28 mouse cellular contexts compared by ENCODE assay signal in the genomic region with DNA sequence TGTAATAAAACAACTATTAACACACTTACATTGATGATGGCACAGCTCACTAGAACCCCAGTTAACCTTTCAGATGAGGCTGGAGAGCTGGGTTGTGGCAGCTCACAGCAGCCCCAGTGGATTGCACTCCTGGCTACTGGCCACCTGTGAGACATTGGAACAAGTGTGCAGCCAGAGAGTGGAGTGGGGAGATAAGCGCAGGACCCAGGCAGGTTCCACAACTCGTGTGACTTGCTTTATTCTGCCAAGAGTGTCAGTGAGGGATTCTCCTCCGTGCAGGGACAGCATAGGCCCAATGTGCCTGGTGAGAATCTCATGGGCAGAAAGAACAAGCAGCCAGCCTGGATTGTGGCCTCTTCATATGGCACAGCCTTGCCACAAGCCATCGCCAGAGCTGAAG.
DNase-seq lines count a peak whose midpoint lies in the region; ATAC-seq lines count a peak whose summit lies in the region.
"Had no signal": no experiment of that assay in that cellular context is flagged by ENCODE, and none has a peak within 500 bp of the region (broad histone marks: within the 10 kb centered on the region; RNA-seq: fewer than 3 reads in every experiment).

No protein-coding gene starts in this region.

- no peak overlapping the region for H3K4me2 ChIP-seq in heart, embryonic 12.5 days
- H3K4me2 ChIP-seq: embryonic facial prominence, embryonic 13.5 days; forebrain, embryonic 12.5 days; forebrain, embryonic 15.5 days; hindbrain, embryonic 13.5 days; intestine, embryonic 15.5 days; kidney, embryonic 15.5 days had no signal

- 81% methylated on average over 4 of the region's 4 CpGs for WGBS in heart, embryonic 12.5 days

- intact Hi-C loops in heart, postnatal 10 days (cut with DNase I) = loop anchor here (2.0 to 5.0 kb wide), 3 partner anchors 99 to 235 kb away; partner anchors contain the start of gene Elfn1

- no peak overlapping the region for H3K27ac ChIP-seq in heart, embryonic 12.5 days (ENCODE audit: poor library complexity, severe bottlenecking)
- H3K27ac ChIP-seq: embryonic facial prominence, embryonic 10.5 days; embryonic facial prominence, embryonic 13.5 days; forebrain, embryonic 12.5 days; forebrain, embryonic 15.5 days; hindbrain, embryonic 10.5 days; hindbrain, embryonic 13.5 days; intestine, embryonic 15.5 days; kidney, embryonic 15.5 days had no signal

- H3K9ac ChIP-seq in heart, embryonic 12.5 days = no peak overlapping the region
- H3K9ac ChIP-seq: embryonic facial prominence, embryonic 13.5 days; forebrain, embryonic 12.5 days; forebrain, embryonic 15.5 days; hindbrain, embryonic 13.5 days; intestine, embryonic 15.5 days; kidney, embryonic 15.5 days had no signal

- H3K4me1 ChIP-seq in heart, embryonic 12.5 days (replicated peaks) = peaks cover 4% of the 10 kb centered on the region
- H3K4me1 ChIP-seq: embryonic facial prominence, embryonic 13.5 days; forebrain, embryonic 12.5 days; intestine, embryonic 15.5 days; kidney, embryonic 15.5 days had no signal

- peak; percentile 72 to 79 for DNase-seq in heart, adult 18-20 months
- peak; percentile 16 for DNase-seq in lung, postnatal 36 days
- DNase-seq in lung, postnatal 14 days = no peak
- peak; percentile 61 to 71 for DNase-seq in heart, postnatal 10 days
- peak; percentile 59 for DNase-seq in heart, postnatal 4 days
- DNase-seq in cerebellum, adult 11 months = no peak
- DNase-seq in right cerebral cortex, postnatal 10 days (ENCODE audit: low spot score in 2 of 2) = no peak
- DNase-seq: adrenal gland, postnatal 10 days; B cell, adult 2 months; cerebellum, adult 2 months; cerebellum, postnatal 14 days; embryo, embryonic 11 days; gastrocnemius, postnatal 25 days; kidney, adult 11 months; kidney, adult 8-10 months had no signal

- H3K27me3 ChIP-seq in heart, embryonic 12.5 days (replicated peaks) = no peaks in the 10 kb centered on the region
- H3K27me3 ChIP-seq: CH12.LX; embryonic facial prominence, embryonic 13.5 days; forebrain, embryonic 12.5 days; forebrain, embryonic 15.5 days; hindbrain, embryonic 13.5 days; intestine, embryonic 15.5 days; kidney, embryonic 15.5 days; Patski had no signal

- no peak overlapping the region for H3K4me3 ChIP-seq in heart, embryonic 12.5 days
- H3K4me3 ChIP-seq: embryonic facial prominence, embryonic 10.5 days; embryonic facial prominence, embryonic 13.5 days; erythroblast, embryonic 14.5 days; forebrain, embryonic 12.5 days; forebrain, embryonic 15.5 days; hindbrain, embryonic 10.5 days; hindbrain, embryonic 13.5 days; intestine, embryonic 15.5 days; kidney, embryonic 15.5 days had no signal

- no peaks in the 10 kb centered on the region for H3K9me3 ChIP-seq in heart, embryonic 12.5 days (replicated peaks)
- H3K9me3 ChIP-seq: embryonic facial prominence, embryonic 10.5 days; embryonic facial prominence, embryonic 13.5 days; forebrain, embryonic 12.5 days; forebrain, embryonic 15.5 days; G1E; hindbrain, embryonic 10.5 days; hindbrain, embryonic 13.5 days; intestine, embryonic 15.5 days; kidney, embryonic 15.5 days had no signal

- no peak for ATAC-seq in heart, embryonic 12.5 days (ENCODE audit: insufficient number of reproducible peaks, low FRiP score)
- ATAC-seq: forebrain, embryonic 15.5 days; intestine, embryonic 15.5 days; Patski had no signal

- H3K36me3 ChIP-seq in heart, embryonic 12.5 days = 0 out of 2 replicates have a peak, but pooled peaks cover 3% of the 10 kb centered on the region
- H3K36me3 ChIP-seq: embryonic facial prominence, embryonic 13.5 days; forebrain, embryonic 12.5 days; forebrain, embryonic 15.5 days; hindbrain, embryonic 13.5 days; intestine, embryonic 15.5 days had no signal

Comparison
In these comparisons a context has a peak if more than half of its experiments do, and no peak if none do; other contexts are left out.
1. DNase-seq: peak in heart, adult 18-20 months (2 of 2), lung, postnatal 36 days (single experiment), heart, postnatal 10 days (2 of 2) and heart, postnatal 4 days (single experiment); none in lung, postnatal 14 days (single experiment), cerebellum, adult 11 months (single experiment) and right cerebral cortex, postnatal 10 days (0 of 2).